ENCODE assay signal across 10 mouse cellular contexts in genomic region chr2:162866613-162867314, GRCm38 (mm10).
A peak's percentile ranks its signal among the peaks of the same experiment; 100 is the strongest.
DNase-seq lines count a peak whose midpoint lies in the region; ATAC-seq and TF ChIP-seq lines count a peak whose summit lies in the region.
"Had no signal": no experiment of that assay in that cellular context is flagged by ENCODE, and none has a peak within 500 bp of the region (broad histone marks: within the 10 kb centered on the region; RNA-seq: fewer than 3 reads in every experiment).

No protein-coding gene starts in this region.

- 0 out of 2 replicates have a peak, but pooled peaks have one; percentile 49 for ATAC-seq in forebrain, embryonic 12.5 days (ENCODE audit: low FRiP score)
- no peak for ATAC-seq in hindbrain, embryonic 16.5 days
- ATAC-seq in neural tube, embryonic 14.5 days (ENCODE audit: low read depth): no peak
- no peak for ATAC-seq in megakaryocyte-erythroid progenitor cell, adult 5-6 weeks (replicated peaks; ENCODE audit: low FRiP score, low TSS enrichment, poor library complexity, severe bottlenecking)

- DNase-seq in left cerebral cortex, adult 2 months (ENCODE audit: extremely low spot score in 1 of 2, low spot score in 2 of 2): no peak
- DNase-seq in left cerebral cortex, postnatal 36 days (ENCODE audit: low spot score in 2 of 2): no peak
- DNase-seq in adrenal gland, postnatal 10 days: no peak
- DNase-seq: kidney, adult 18-20 months; thymus, postnatal 14 days had no signal

- WGBS in forebrain, embryonic 12.5 days: 7% methylated on average over 11 of the region's 11 CpGs
- 7% methylated on average over 11 of the region's 11 CpGs for WGBS in hindbrain, embryonic 16.5 days
- 12% methylated on average over 11 of the region's 11 CpGs for WGBS in neural tube, embryonic 14.5 days

- H3K27me3 ChIP-seq in forebrain, embryonic 12.5 days: peaks cover 19% of the 10 kb centered on the region
- no peaks in the 10 kb centered on the region; the same call in 1 of the 2 replicates for H3K27me3 ChIP-seq in hindbrain, embryonic 16.5 days (replicated peaks; ENCODE audit: control insufficient read depth, insufficient read depth, low read length)
- H3K27me3 ChIP-seq in neural tube, embryonic 14.5 days (ENCODE audit: control insufficient read depth, insufficient read depth, low read length): no peaks in the 10 kb centered on the region

- no peaks in the 10 kb centered on the region for H3K9me3 ChIP-seq in forebrain, embryonic 12.5 days
- no peaks in the 10 kb centered on the region for H3K9me3 ChIP-seq in hindbrain, embryonic 16.5 days (ENCODE audit: control insufficient read depth, low read length)
- H3K9me3 ChIP-seq in neural tube, embryonic 14.5 days (ENCODE audit: control insufficient read depth, low read length): no peaks in the 10 kb centered on the region
- H3K9me3 ChIP-seq: liver, embryonic 15.5 days had no signal

- no peak overlapping the region for H3K9ac ChIP-seq in forebrain, embryonic 12.5 days
- no peak overlapping the region for H3K9ac ChIP-seq in hindbrain, embryonic 16.5 days (ENCODE audit: low read depth, low read length)
- H3K9ac ChIP-seq in neural tube, embryonic 14.5 days (replicated peaks; ENCODE audit: low read depth, low read length): no peak overlapping the region
- H3K9ac ChIP-seq: liver, embryonic 15.5 days had no signal

- no peak for TF ChIP-seq CTCF in left cerebral cortex, adult 2 months (IDR thresholded peaks at IDR 0.05)

- peaks cover 10% of the 10 kb centered on the region for H3K4me1 ChIP-seq in forebrain, embryonic 12.5 days
- H3K4me1 ChIP-seq in hindbrain, embryonic 16.5 days (ENCODE audit: control insufficient read depth, insufficient read depth, low read depth, low read length): peaks cover 10% of the 10 kb centered on the region
- no peaks in the 10 kb centered on the region for H3K4me1 ChIP-seq in neural tube, embryonic 14.5 days (ENCODE audit: control insufficient read depth, insufficient read depth, low read length)
- H3K4me1 ChIP-seq: liver, embryonic 15.5 days had no signal

- intact Hi-C loops in left cerebral cortex, adult 2 months (cut with DNase I): no loop called here
- intact Hi-C loops in left cerebral cortex, postnatal 36 days (cut with DNase I): no loop called here

- H3K4me2 ChIP-seq in forebrain, embryonic 12.5 days: peak overlapping the region; percentile 65
- peak overlapping the region; percentile 70 for H3K4me2 ChIP-seq in hindbrain, embryonic 16.5 days (ENCODE audit: low read length)
- peak overlapping the region; percentile 44 for H3K4me2 ChIP-seq in neural tube, embryonic 14.5 days (ENCODE audit: low read depth, low read length)
- H3K4me2 ChIP-seq: liver, embryonic 15.5 days had no signal

- no peaks in the 10 kb centered on the region for H3K36me3 ChIP-seq in forebrain, embryonic 12.5 days (replicated peaks)
- H3K36me3 ChIP-seq in hindbrain, embryonic 16.5 days (ENCODE audit: control insufficient read depth, insufficient read depth, low read length): no peaks in the 10 kb centered on the region
- no peaks in the 10 kb centered on the region for H3K36me3 ChIP-seq in neural tube, embryonic 14.5 days (ENCODE audit: control insufficient read depth, insufficient read depth, low read length)
- H3K36me3 ChIP-seq: liver, embryonic 15.5 days had no signal

- no peak overlapping the region for H3K27ac ChIP-seq in left cerebral cortex, adult 2 months
- no peak overlapping the region for H3K27ac ChIP-seq in forebrain, embryonic 12.5 days
- no peak overlapping the region for H3K27ac ChIP-seq in hindbrain, embryonic 16.5 days (ENCODE audit: low read depth, low read length)
- H3K27ac ChIP-seq in neural tube, embryonic 14.5 days (ENCODE audit: low read depth, low read length): no peak overlapping the region
- H3K27ac ChIP-seq: liver, embryonic 15.5 days had no signal

- H3K4me3 ChIP-seq in left cerebral cortex, adult 2 months: peak overlapping the region; percentile 14; the same call in 1 of the 2 replicates
- H3K4me3 ChIP-seq in forebrain, embryonic 12.5 days (replicated peaks): peak overlapping the region; percentile 34
- H3K4me3 ChIP-seq in hindbrain, embryonic 16.5 days (ENCODE audit: low read length): peak overlapping the region; percentile 32
- no peak overlapping the region for H3K4me3 ChIP-seq in neural tube, embryonic 14.5 days (ENCODE audit: low read depth, low read length)
- H3K4me3 ChIP-seq: liver, embryonic 15.5 days had no signal
